Mouse (Mus musculus): ENCODE data around the gene Ccdc9b.

Ccdc9b gene

GRCm38 (mm10) chr2:118761906-118762783, at the start of gene Ccdc9b:
Gene Ccdc9b (minus strand): TSS chr2:118762661.
- peak; percentile 97 for DNase-seq

GRCm38 (mm10) chr2:118810861-118811260, 48.4 kb upstream of the Ccdc9b start:
- DNase-seq = no peak

GRCm38 (mm10) chr2:118806860-118807259, 44.4 kb upstream of the Ccdc9b start:
- peak; percentile 31 for DNase-seq

- DNase-seq = no peak
Measured at GRCm38 (mm10) chr2:118805756-118806155, 43.3 kb upstream of the Ccdc9b start.

- peak; percentile 28 for DNase-seq
Measured at GRCm38 (mm10) chr2:118805137-118805536, 42.7 kb upstream of the Ccdc9b start.

- no peak for DNase-seq
Measured at GRCm38 (mm10) chr2:118804474-118804873, 42.0 kb upstream of the Ccdc9b start.

- no peak for DNase-seq
Measured at GRCm38 (mm10) chr2:118802542-118803118, 40.2 kb upstream of the Ccdc9b start.

GRCm38 (mm10) chr2:118793636-118794035, 31.2 kb upstream of the Ccdc9b start:
- DNase-seq = no peak

GRCm38 (mm10) chr2:118792259-118792613, 29.8 kb upstream of the Ccdc9b start:
- DNase-seq = no peak

- DNase-seq = no peak
Measured at GRCm38 (mm10) chr2:118791591-118792258, 29.3 kb upstream of the Ccdc9b start.

- peak; percentile 82 for DNase-seq
Measured at GRCm38 (mm10) chr2:118790551-118791525, 28.4 kb upstream of the Ccdc9b start.

- no peak for DNase-seq
Measured at GRCm38 (mm10) chr2:118790221-118790550, 27.7 kb upstream of the Ccdc9b start.

GRCm38 (mm10) chr2:118789501-118789900, 27.0 kb upstream of the Ccdc9b start:
- DNase-seq = no peak

GRCm38 (mm10) chr2:118786525-118786924, 24.1 kb upstream of the Ccdc9b start:
- DNase-seq = no peak

- DNase-seq = no peak
Measured at GRCm38 (mm10) chr2:118783663-118784062, 21.2 kb upstream of the Ccdc9b start.

GRCm38 (mm10) chr2:118783093-118783492, 20.6 kb upstream of the Ccdc9b start:
- no peak for DNase-seq

- no peak for DNase-seq
Measured at GRCm38 (mm10) chr2:118782303-118782702, 19.8 kb upstream of the Ccdc9b start.

GRCm38 (mm10) chr2:118781115-118781514, 18.7 kb upstream of the Ccdc9b start:
- no peak for DNase-seq

GRCm38 (mm10) chr2:118779504-118780480, 17.3 kb upstream of the Ccdc9b start, which contains the start of gene Disp2:
Gene Disp2 (plus strand): TSS chr2:118779719.
- peak; percentile 96 for DNase-seq

- DNase-seq = no peak
Measured at GRCm38 (mm10) chr2:118779065-118779464, 16.6 kb upstream of the Ccdc9b start.

GRCm38 (mm10) chr2:118778418-118778817, 16.0 kb upstream of the Ccdc9b start:
- DNase-seq = no peak

Measured in lung, postnatal 14 days (tissue).